Mouse (Mus musculus) adrenal gland, postnatal 36 days (tissue): Measurements from ENCODE around the gene Ribc1. TPM values are rescaled to one million over a fixed set of nuclear protein-coding genes. Genes with fewer than 3 reads are reported as not detected.
A peak's percentile ranks its signal among the peaks of the same experiment; 100 is the strongest.

ENCODE experiments used
- DNase-seq, 2 experiments: peaks; one replicate each; pipeline ENCODE4 v3.0.0; 2021; ENCODE audit warnings: mixed read lengths in 1 of 2
- long read RNA-seq, 2 experiments: library from polyadenylated mRNA; stranded (forward); transcript quantifications; one replicate each; pipeline ENCODE4 v2.0.0; 2021; ENCODE audit warnings: borderline sequencing depth in 2 of 2
- total RNA-seq, 2 experiments: library from RNA; stranded (reverse); gene quantifications; 2 replicates each; pipeline ENCODE4 v1.2.3; 2021

Ribc1 gene
- total RNA-seq, result 1 to 10 TPM; 1.5 to 3.2 TPM
- long read RNA-seq, experiment 1, partial matches to known transcripts, result 1 of 4 reads
- long read RNA-seq, experiment 1, other reads (novel, unspliced or antisense), result 1 of 4 reads
- long read RNA-seq, experiment 2, result 0 reads

- DNase-seq, result peak; percentile 90 to 91
Observed at GRCm38 (mm10) chrX:152016151-152017145, at the start of gene Ribc1, which contains the start of gene Smc1a. Ribc1 (minus strand) TSS chrX:152016295. Smc1a (plus strand) TSS chrX:152016428.

GRCm38 (mm10) chrX:152065674-152066073, 49.6 kb upstream of the Ribc1 start:
- DNase-seq, result no peak

GRCm38 (mm10) chrX:152054094-152054493, 38.0 kb upstream of the Ribc1 start:
- DNase-seq, result no peak

GRCm38 (mm10) chrX:152052546-152052945, 36.5 kb upstream of the Ribc1 start:
- DNase-seq, result no peak

- DNase-seq, result no peak
Observed at GRCm38 (mm10) chrX:152047230-152047629, 31.1 kb upstream of the Ribc1 start.

GRCm38 (mm10) chrX:152039865-152040264, 23.8 kb upstream of the Ribc1 start:
- no peak for DNase-seq

- no peak for DNase-seq
Observed at GRCm38 (mm10) chrX:152019294-152019693, 3.2 kb upstream of the Ribc1 start.

- no peak for DNase-seq
Observed at GRCm38 (mm10) chrX:152017186-152017585, 1.1 kb upstream of the Ribc1 start.

- DNase-seq, result no peak
Observed at GRCm38 (mm10) chrX:152015752-152016150, 344 bp downstream of the Ribc1 start.

- DNase-seq, result no peak
Observed at GRCm38 (mm10) chrX:152007863-152008262, 8.2 kb downstream of the Ribc1 start.

GRCm38 (mm10) chrX:152002865-152003264, 13.2 kb downstream of the Ribc1 start:
- no peak for DNase-seq

- DNase-seq, result peak; percentile 91 to 93
Observed at GRCm38 (mm10) chrX:152001737-152002710, 14.1 kb downstream of the Ribc1 start, which contains the start of gene Hsd17b10. Hsd17b10 (plus strand) TSS chrX:152001845.

- DNase-seq, result no peak
Observed at GRCm38 (mm10) chrX:152001182-152001684, 14.9 kb downstream of the Ribc1 start.

GRCm38 (mm10) chrX:151999006-151999710, 16.9 kb downstream of the Ribc1 start:
- no peak for DNase-seq

Other genes with a start within 250 kb of the Ribc1 start
- 100 to 1,000 TPM; 207 to 238 TPM for gene Huwe1, start 215.5 kb downstream of the Ribc1 start, total RNA-seq
- 100 to 1,000 TPM; 155 to 192 TPM for gene Hsd17b10, start 14.4 kb downstream of the Ribc1 start, total RNA-seq
- gene Smc1a, start 133 bp upstream of the Ribc1 start, total RNA-seq, result 10 to 100 TPM; 54.6 to 58.3 TPM
- gene Iqsec2, start 128.0 kb upstream of the Ribc1 start, total RNA-seq, result 10 to 100 TPM; 26.6 to 35.4 TPM
- 10 to 100 TPM; 69.9 to 87.3 TPM for gene Kdm5c, start 216.7 kb upstream of the Ribc1 start, total RNA-seq